Mouse (Mus musculus): ENCODE data around the gene Hist1h1b.

DNA sequence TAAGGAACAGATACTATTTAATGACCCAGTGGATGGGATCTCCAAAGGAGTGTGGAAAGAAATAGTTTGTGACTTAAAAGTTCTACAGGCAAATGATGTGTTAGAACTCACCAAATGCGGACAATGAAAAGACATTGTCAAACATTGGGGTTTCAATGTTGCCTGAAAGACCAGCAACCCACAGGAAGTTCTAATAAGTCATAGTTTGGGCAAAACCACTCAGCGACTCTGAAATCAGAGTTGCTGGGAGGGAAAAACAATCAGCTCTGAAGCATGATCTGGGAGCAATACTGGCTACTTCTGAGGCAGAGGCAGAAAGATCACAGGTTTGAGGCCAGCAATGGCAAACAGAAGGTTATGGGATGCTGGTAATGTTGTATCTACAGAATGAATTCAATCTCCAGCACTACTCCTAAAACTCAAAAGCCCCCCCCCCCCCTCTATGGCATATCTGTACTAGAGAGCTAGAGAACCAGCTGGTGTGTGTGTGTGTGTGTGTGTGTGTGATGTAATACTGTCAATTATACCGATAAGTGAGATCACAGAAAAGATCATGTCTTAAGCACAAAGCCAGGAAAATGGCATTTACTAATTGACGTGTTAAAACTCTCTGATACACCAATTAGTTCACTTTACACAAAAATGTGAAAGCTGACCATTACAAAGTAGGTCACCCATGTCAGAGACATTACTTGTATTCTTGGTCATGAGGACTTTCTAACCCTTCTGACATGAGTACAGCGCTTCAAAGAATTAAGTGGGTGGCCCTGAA, 30.9 kb downstream of the Hist1h1b start:
- TF ChIP-seq MAX (IDR thresholded peaks at IDR 0.05) (no peak), CTCF (IDR thresholded peaks at IDR 0.05; ENCODE audit: control insufficient read depth, insufficient read depth, insufficient read length) (no peak), USF1 (IDR thresholded peaks at IDR 0.05; ENCODE audit: low read depth) (no peak), MYOG (IDR thresholded peaks at IDR 0.05; ENCODE audit: control insufficient read depth, extremely low read depth, insufficient read length) (no peak), CEBPB (IDR thresholded peaks at IDR 0.05; ENCODE audit: low read depth) (no peak), MYOD1 (IDR thresholded peaks at IDR 0.05; ENCODE audit: control insufficient read depth, insufficient read length, low read depth) (no peak)

Data from C2C12 (cell line).